Mouse (Mus musculus): ENCODE data around the gene Kif15. TPM values are rescaled to one million over a fixed set of nuclear protein-coding genes. Genes with fewer than 3 reads are reported as not detected.
A peak's percentile ranks its signal among the peaks of the same experiment; 100 is the strongest.

Gene Kif15
- polyA plus RNA-seq, 1 experiment from 2014 or later, result 9.3 TPM

- 95% methylated on average over 2 of the region's 2 CpGs for WGBS
- no peaks in the 10 kb centered on the region for H3K9me3 ChIP-seq (ENCODE audit: control insufficient read depth, low read length)
- H3K4me1 ChIP-seq (replicated peaks; ENCODE audit: control insufficient read depth, insufficient read depth, low read length), result no peaks in the 10 kb centered on the region
- no peak overlapping the region for H3K27ac ChIP-seq
- peaks cover 9% of the 10 kb centered on the region for H3K36me3 ChIP-seq (replicated peaks; ENCODE audit: control insufficient read depth, insufficient read depth)
- H3K27me3 ChIP-seq (ENCODE audit: control insufficient read depth, insufficient read depth, low read length), result no peaks in the 10 kb centered on the region
- DNase-seq (ENCODE audit: low spot score) (no peak), ATAC-seq (ENCODE audit: low FRiP score) (no peak)
- no peak overlapping the region for H3K4me3 ChIP-seq (replicated peaks; ENCODE audit: low read length)
- no peak overlapping the region for H3K4me2 ChIP-seq (replicated peaks)
- H3K9ac ChIP-seq, result no peak overlapping the region
These were observed 53.9 kb downstream of the Kif15 start for GRCm38 (mm10) chr9:123004718-123005117.

GRCm38 (mm10) chr9:123006071-123006470, 55.2 kb downstream of the Kif15 start:
- peaks cover 9% of the 10 kb centered on the region for H3K36me3 ChIP-seq (replicated peaks; ENCODE audit: control insufficient read depth, insufficient read depth)
- no peaks in the 10 kb centered on the region for H3K9me3 ChIP-seq (ENCODE audit: control insufficient read depth, low read length)
- no peak overlapping the region for H3K4me3 ChIP-seq (replicated peaks; ENCODE audit: low read length)
- DNase-seq (ENCODE audit: low spot score), result no peak
- no peak overlapping the region for H3K4me2 ChIP-seq (replicated peaks)
- no peaks in the 10 kb centered on the region for H3K4me1 ChIP-seq (replicated peaks; ENCODE audit: control insufficient read depth, insufficient read depth, low read length)
- ATAC-seq (ENCODE audit: low FRiP score), result no peak; the same call in 1 of the 2 replicates
- whole genome bisulfite sequencing, result 81% methylated on average over 6 of the region's 6 CpGs
- no peak overlapping the region for H3K27ac ChIP-seq
- H3K27me3 ChIP-seq (ENCODE audit: control insufficient read depth, insufficient read depth, low read length), result no peaks in the 10 kb centered on the region
- H3K9ac ChIP-seq, result no peak overlapping the region

GRCm38 (mm10) chr9:123020995-123021631, 70.3 kb downstream of the Kif15 start, which contains the start of gene Tmem42:
TSS of gene Tmem42 (plus strand) at chr9:123021326.
- H3K4me2 ChIP-seq (replicated peaks), result peak within 1 kb of the TSS; percentile 64
- H3K36me3 ChIP-seq (replicated peaks; ENCODE audit: control insufficient read depth, insufficient read depth), result peaks cover 7% of the 10 kb centered on the region; the same call in 1 of the 2 replicates
- H3K9ac ChIP-seq, result peak within 1 kb of the TSS; percentile 63
- WGBS, result 1% methylated on average over 49 of the region's 69 CpGs
- peak within 1 kb of the TSS; percentile 83 for H3K27ac ChIP-seq
- ATAC-seq (ENCODE audit: low FRiP score), result peak; percentile 95
- H3K9me3 ChIP-seq (ENCODE audit: control insufficient read depth, low read length), result no peaks in the 10 kb centered on the region
- DNase-seq (ENCODE audit: low spot score), result peak; percentile 81
- H3K27me3 ChIP-seq (ENCODE audit: control insufficient read depth, insufficient read depth, low read length), result no peaks in the 10 kb centered on the region
- H3K4me3 ChIP-seq (replicated peaks; ENCODE audit: low read length), result peak within 1 kb of the TSS; percentile 68
- peaks cover 25% of the 10 kb centered on the region for H3K4me1 ChIP-seq (replicated peaks; ENCODE audit: control insufficient read depth, insufficient read depth, low read length)

GRCm38 (mm10) chr9:123021636-123022379, 71.0 kb downstream of the Kif15 start:
- H3K4me3 ChIP-seq (replicated peaks; ENCODE audit: low read length), result peak overlapping the region; percentile 68
- no peaks in the 10 kb centered on the region for H3K27me3 ChIP-seq (ENCODE audit: control insufficient read depth, insufficient read depth, low read length)
- H3K4me1 ChIP-seq (replicated peaks; ENCODE audit: control insufficient read depth, insufficient read depth, low read length), result peaks cover 25% of the 10 kb centered on the region
- no peaks in the 10 kb centered on the region for H3K36me3 ChIP-seq (replicated peaks; ENCODE audit: control insufficient read depth, insufficient read depth)
- peak overlapping the region; percentile 52 for H3K9ac ChIP-seq
- peak overlapping the region; percentile 32; the same call in 1 of the 2 replicates for H3K27ac ChIP-seq
- DNase-seq (ENCODE audit: low spot score), result peak; percentile 29
- ATAC-seq (ENCODE audit: low FRiP score), result no peak; the same call in 1 of the 2 replicates
- H3K4me2 ChIP-seq (replicated peaks), result peak overlapping the region; percentile 64
- H3K9me3 ChIP-seq (ENCODE audit: control insufficient read depth, low read length), result no peaks in the 10 kb centered on the region
- 41% methylated on average over 18 of the region's 24 CpGs for WGBS

GRCm38 (mm10) chr9:123024201-123024600, 73.4 kb downstream of the Kif15 start:
- Histone ChIP-seq H3K4me3 (replicated peaks; ENCODE audit: low read length) (no peak overlapping the region), H3K9ac (no peak overlapping the region), H3K27me3 (ENCODE audit: control insufficient read depth, insufficient read depth, low read length) (no peaks in the 10 kb centered on the region), H3K36me3 (replicated peaks; ENCODE audit: control insufficient read depth, insufficient read depth) (no peaks in the 10 kb centered on the region), H3K4me1 (replicated peaks; ENCODE audit: control insufficient read depth, insufficient read depth, low read length) (peaks cover 19% of the 10 kb centered on the region), H3K27ac (no peak overlapping the region), H3K9me3 (ENCODE audit: control insufficient read depth, low read length) (no peaks in the 10 kb centered on the region), H3K4me2 (replicated peaks) (no peak overlapping the region)
- ATAC-seq (ENCODE audit: low FRiP score) (no peak), DNase-seq (ENCODE audit: low spot score) (no peak)
- WGBS, result 91% methylated on average over 2 of the region's 2 CpGs

- H3K4me1 ChIP-seq (replicated peaks; ENCODE audit: control insufficient read depth, insufficient read depth, low read length), result no peaks in the 10 kb centered on the region
- no peak overlapping the region for H3K4me3 ChIP-seq (replicated peaks; ENCODE audit: low read length)
- no peaks in the 10 kb centered on the region for H3K9me3 ChIP-seq (ENCODE audit: control insufficient read depth, low read length)
- ATAC-seq (ENCODE audit: low FRiP score), result no peak
- H3K4me2 ChIP-seq (replicated peaks), result no peak overlapping the region
- WGBS, result 85% methylated on average over 13 of the region's 13 CpGs
- H3K27me3 ChIP-seq (ENCODE audit: control insufficient read depth, insufficient read depth, low read length), result no peaks in the 10 kb centered on the region
- no peak overlapping the region for H3K27ac ChIP-seq
- H3K9ac ChIP-seq, result no peak overlapping the region
- no peaks in the 10 kb centered on the region for H3K36me3 ChIP-seq (replicated peaks; ENCODE audit: control insufficient read depth, insufficient read depth)
- DNase-seq (ENCODE audit: low spot score), result no peak
These were observed 80.8 kb downstream of the Kif15 start for GRCm38 (mm10) chr9:123031496-123032246.

GRCm38 (mm10) chr9:123034426-123034825, 83.6 kb downstream of the Kif15 start, which contains the start of gene Tgm4:
TSS of gene Tgm4 (plus strand) at chr9:123034726.
- no peak within 1 kb of the TSS for H3K27ac ChIP-seq
- H3K9ac ChIP-seq, result no peak within 1 kb of the TSS
- H3K4me2 ChIP-seq (replicated peaks), result no peak within 1 kb of the TSS
- H3K4me1 ChIP-seq (replicated peaks; ENCODE audit: control insufficient read depth, insufficient read depth, low read length), result no peaks in the 10 kb centered on the region
- H3K9me3 ChIP-seq (ENCODE audit: control insufficient read depth, low read length), result no peaks in the 10 kb centered on the region
- no peak within 1 kb of the TSS for H3K4me3 ChIP-seq (replicated peaks; ENCODE audit: low read length)
- H3K36me3 ChIP-seq (replicated peaks; ENCODE audit: control insufficient read depth, insufficient read depth), result no peaks in the 10 kb centered on the region
- no peaks in the 10 kb centered on the region for H3K27me3 ChIP-seq (ENCODE audit: control insufficient read depth, insufficient read depth, low read length)
- no peak for DNase-seq (ENCODE audit: low spot score)
- WGBS, result 91% methylated on average over 4 of the region's 4 CpGs
- no peak for ATAC-seq (ENCODE audit: low FRiP score)

- no peaks in the 10 kb centered on the region for H3K9me3 ChIP-seq (ENCODE audit: control insufficient read depth, low read length)
- no peak overlapping the region for H3K4me2 ChIP-seq (replicated peaks)
- DNase-seq (ENCODE audit: low spot score) (no peak), ATAC-seq (ENCODE audit: low FRiP score) (no peak)
- 100% methylated on average over 1 of the region's 1 CpGs for WGBS
- H3K4me1 ChIP-seq (replicated peaks; ENCODE audit: control insufficient read depth, insufficient read depth, low read length), result no peaks in the 10 kb centered on the region
- no peaks in the 10 kb centered on the region for H3K27me3 ChIP-seq (ENCODE audit: control insufficient read depth, insufficient read depth, low read length)
- no peak overlapping the region for H3K9ac ChIP-seq
- H3K27ac ChIP-seq, result no peak overlapping the region
- H3K36me3 ChIP-seq (replicated peaks; ENCODE audit: control insufficient read depth, insufficient read depth), result no peaks in the 10 kb centered on the region
- H3K4me3 ChIP-seq (replicated peaks; ENCODE audit: low read length), result no peak overlapping the region
These were observed 96.8 kb downstream of the Kif15 start for GRCm38 (mm10) chr9:123047665-123048064.

GRCm38 (mm10) chr9:123058724-123059292, 108.0 kb downstream of the Kif15 start:
- Histone ChIP-seq H3K9me3 (ENCODE audit: control insufficient read depth, low read length) (no peaks in the 10 kb centered on the region), H3K27ac (no peak overlapping the region), H3K4me1 (replicated peaks; ENCODE audit: control insufficient read depth, insufficient read depth, low read length) (no peaks in the 10 kb centered on the region), H3K4me2 (replicated peaks) (no peak overlapping the region), H3K4me3 (replicated peaks; ENCODE audit: low read length) (no peak overlapping the region), H3K9ac (no peak overlapping the region), H3K27me3 (ENCODE audit: control insufficient read depth, insufficient read depth, low read length) (no peaks in the 10 kb centered on the region), H3K36me3 (replicated peaks; ENCODE audit: control insufficient read depth, insufficient read depth) (no peaks in the 10 kb centered on the region)
- ATAC-seq (ENCODE audit: low FRiP score) (no peak), DNase-seq (ENCODE audit: low spot score) (no peak)

All from hindbrain, embryonic 14.5 days (tissue).